Mouse (Mus musculus) lung, postnatal 0 days (tissue): ENCODE measurements around the gene Olfr666. TPM values are rescaled to one million over a fixed set of nuclear protein-coding genes. Genes with fewer than 3 reads are reported as not detected.
"Not testable (repeated sequence)": the region's sequence is repeated elsewhere in the genome, so short reads cannot be mapped to it uniquely, and the experiment has no call there.

Source experiments
- ATAC-seq: fragments of 200-750 bp; cut with Nextera tagmentation; 2 replicates; pipeline ENCODE4 v1.8.0; 2017; ENCODE audit warnings: moderate library complexity
- DNase-seq: peaks from one replicate; pipeline ENCODE4 v3.0.0-alpha.2; 2016; ENCODE audit warnings: low spot score
- H3K27ac ChIP-seq: fragments of 300-500 bp; sonication (generic); 2 replicates; pipeline ENCODE4 v1.5.1; 2014; ENCODE audit warnings: antibody characterized with exemption, mild to moderate bottlenecking, low read length, mixed read lengths
- H3K27me3 ChIP-seq: fragments of 300-500 bp; sonication (generic); replicated peaks from 2 replicates; pipeline ENCODE4 v1.6.1; 2014; ENCODE audit warnings: low read length, mixed read lengths; ENCODE audit not compliant: insufficient read depth
- H3K36me3 ChIP-seq: fragments of 300-500 bp; sonication (generic); 2 replicates; pipeline ENCODE4 v1.6.1; 2014; ENCODE audit warnings: low read length, mixed read lengths; ENCODE audit not compliant: insufficient read depth
- H3K4me1 ChIP-seq: fragments of 300-500 bp; sonication (generic); 2 replicates; pipeline ENCODE4 v1.6.1; 2014; ENCODE audit warnings: antibody characterized with exemption, low read depth, low read length, mixed read lengths; ENCODE audit not compliant: insufficient read depth
- H3K4me2 ChIP-seq: fragments of 300-500 bp; sonication (generic); replicated peaks from 2 replicates; pipeline ENCODE4 v1.6.1; 2014; ENCODE audit warnings: low read depth, mild to moderate bottlenecking, low read length, moderate library complexity, mixed read lengths
- H3K4me3 ChIP-seq: fragments of 300-500 bp; sonication (generic); 2 replicates; pipeline ENCODE4 v1.5.1; 2014; ENCODE audit warnings: low read depth, low read length
- H3K9ac ChIP-seq: fragments of 300-500 bp; sonication (generic); replicated peaks from 2 replicates; pipeline ENCODE4 v1.6.1; 2014; ENCODE audit warnings: low read depth, mild to moderate bottlenecking
- H3K9me3 ChIP-seq: fragments of 300-500 bp; sonication (generic); 2 replicates; pipeline ENCODE4 v1.6.1; 2016; ENCODE audit warnings: low read length, mixed read lengths
- CTCF ChIP-seq: IDR thresholded peaks from 2 replicates; pipeline ENCODE4 v1.5.1; 2016; ENCODE audit warnings: antibody characterized with exemption, mild to moderate bottlenecking
- EP300 ChIP-seq: IDR thresholded peaks from 2 replicates; pipeline ENCODE4 v1.6.1; 2016; ENCODE audit warnings: antibody characterized with exemption, mild to moderate bottlenecking, control low read depth
- WGBS: fragments of 180-500 bp; shearing (Covaris S2); extraction: QIAGEN DNeasy Blood & Tissue Kit; methylation state at CpG from one replicate; pipeline ENCODE4 v1.1.7; 2014; 5-methylcytosine and 5-hydroxymethylcytosine counted together
- polyA plus RNA-seq: library from polyadenylated mRNA; unstranded; fragments of >200 nt; fragmentation: Nextera tagmentation; extraction: Ambion mirVana; gene quantifications from 2 replicates; pipeline ENCODE4 v1.2.1, GENCODE M21; 2015

Olfr666 gene
- not detected in 2 replicates for polyA plus RNA-seq

GRCm38 (mm10) chr7:104895852-104896251, at the start of gene Olfr666:
Gene Olfr666 (minus strand): TSS chr7:104895952.
- Histone ChIP-seq H3K9ac (no peak within 1 kb of the TSS), H3K4me1 (no peaks in the 10 kb centered on the region), H3K4me2 (no peak within 1 kb of the TSS), H3K4me3 (no peak within 1 kb of the TSS), H3K9me3 (no peaks in the 10 kb centered on the region), H3K36me3 (no peaks in the 10 kb centered on the region), H3K27ac (no peak within 1 kb of the TSS), H3K27me3 (no peaks in the 10 kb centered on the region)
- TF ChIP-seq CTCF, result no peak
- TF ChIP-seq EP300, result no peak
- DNase-seq, result no peak
- ATAC-seq, result no peak
- 77% methylated on average over 2 of the region's 2 CpGs for WGBS

- Histone ChIP-seq H3K4me3 (no peak within 1 kb of the TSS), H3K4me2 (no peak within 1 kb of the TSS), H3K9ac (no peak within 1 kb of the TSS), H3K27ac (no peak within 1 kb of the TSS), H3K9me3 (no peaks in the 10 kb centered on the region), H3K36me3 (no peaks in the 10 kb centered on the region), H3K4me1 (no peaks in the 10 kb centered on the region), H3K27me3 (no peaks in the 10 kb centered on the region)
- TF ChIP-seq EP300, result no peak
- no peak for TF ChIP-seq CTCF
- no peak for DNase-seq
- WGBS, result 67% methylated on average over 1 of the region's 1 CpGs
- no peak for ATAC-seq
Observed at GRCm38 (mm10) chr7:104933940-104934339, 38.2 kb upstream of the Olfr666 start, which contains the start of gene Olfr669. Gene Olfr669 (plus strand): TSS chr7:104934240.

GRCm38 (mm10) chr7:104927957-104928356, 32.2 kb upstream of the Olfr666 start, which contains the start of gene Olfr668:
Gene Olfr668 (minus strand): TSS chr7:104928057.
- no peak for TF ChIP-seq CTCF
- TF ChIP-seq EP300, result no peak
- Histone ChIP-seq H3K4me3 (no peak within 1 kb of the TSS), H3K27ac (no peak within 1 kb of the TSS), H3K9ac (no peak within 1 kb of the TSS), H3K4me1 (no peaks in the 10 kb centered on the region), H3K27me3 (no peaks in the 10 kb centered on the region), H3K4me2 (no peak within 1 kb of the TSS), H3K9me3 (no peaks in the 10 kb centered on the region), H3K36me3 (no peaks in the 10 kb centered on the region)
- no peak for DNase-seq
- no peak for ATAC-seq
- 73% methylated on average over 1 of the region's 1 CpGs for WGBS

GRCm38 (mm10) chr7:104921382-104921781, 25.6 kb upstream of the Olfr666 start, which contains the start of gene Olfr667:
Gene Olfr667 (minus strand): TSS chr7:104921482.
- WGBS, result 77% methylated on average over 1 of the region's 1 CpGs
- no peak for TF ChIP-seq CTCF
- TF ChIP-seq EP300, result no peak

GRCm38 (mm10) chr7:104877731-104878130, 18.0 kb downstream of the Olfr666 start, which contains the start of gene Olfr665:
Gene Olfr665 (plus strand): TSS chr7:104878031.
- Histone ChIP-seq H3K27me3 (no peaks in the 10 kb centered on the region), H3K4me1 (no peaks in the 10 kb centered on the region), H3K36me3 (no peaks in the 10 kb centered on the region), H3K27ac (no peak within 1 kb of the TSS), H3K9me3 (no peaks in the 10 kb centered on the region; the same call in 1 of the 2 replicates), H3K4me2 (no peak within 1 kb of the TSS), H3K4me3 (no peak within 1 kb of the TSS), H3K9ac (no peak within 1 kb of the TSS)
- no peak for DNase-seq
- TF ChIP-seq CTCF (no peak), EP300 (no peak)
- 23% methylated on average over 1 of the region's 1 CpGs for WGBS
- ATAC-seq, result no peak

More at GRCm38 (mm10) chr7:104921382-104921781, 25.6 kb upstream of the Olfr666 start, which contains the start of gene Olfr667:
- Histone ChIP-seq H3K9ac (no peak within 1 kb of the TSS), H3K9me3 (no peaks in the 10 kb centered on the region), H3K27ac (no peak within 1 kb of the TSS), H3K36me3 (no peaks in the 10 kb centered on the region), H3K4me2 (no peak within 1 kb of the TSS), H3K27me3 (no peaks in the 10 kb centered on the region), H3K4me3 (no peak within 1 kb of the TSS), H3K4me1 (no peaks in the 10 kb centered on the region)
- DNase-seq (no peak), ATAC-seq (no peak)

GRCm38 (mm10) chr7:104861381-104861780, 34.4 kb downstream of the Olfr666 start:
- H3K27ac ChIP-seq, result no peak overlapping the region
- ATAC-seq, result no peak
- H3K9me3 ChIP-seq, result no peaks in the 10 kb centered on the region
- no peak overlapping the region for H3K9ac ChIP-seq
- H3K36me3 ChIP-seq, result no peaks in the 10 kb centered on the region
- WGBS, result 69% methylated on average over 3 of the region's 3 CpGs
- no peak for DNase-seq
- H3K4me1 ChIP-seq, result no peaks in the 10 kb centered on the region
- no peaks in the 10 kb centered on the region for H3K27me3 ChIP-seq
- H3K4me2 ChIP-seq, result no peak overlapping the region
- TF ChIP-seq CTCF (no peak), EP300 (no peak)
- no peak overlapping the region for H3K4me3 ChIP-seq

GRCm38 (mm10) chr7:104857683-104858082, 38.1 kb downstream of the Olfr666 start:
- no peaks in the 10 kb centered on the region for H3K4me1 ChIP-seq
- ATAC-seq (no peak), DNase-seq (no peak)
- H3K27me3 ChIP-seq, result no peaks in the 10 kb centered on the region
- H3K4me2 ChIP-seq, result no peak overlapping the region
- TF ChIP-seq EP300 (no peak), CTCF (no peak)
- no peaks in the 10 kb centered on the region for H3K36me3 ChIP-seq
- no peak overlapping the region for H3K4me3 ChIP-seq
- no peak overlapping the region for H3K9ac ChIP-seq
- WGBS, result 55% methylated on average over 1 of the region's 1 CpGs
- no peak overlapping the region for H3K27ac ChIP-seq
- no peaks in the 10 kb centered on the region for H3K9me3 ChIP-seq

- not testable (repeated sequence) for H3K9me3 ChIP-seq, DNase-seq, H3K4me1 ChIP-seq, H3K27me3 ChIP-seq, H3K4me2 ChIP-seq, H3K27ac ChIP-seq, ATAC-seq, H3K4me3 ChIP-seq, H3K36me3 ChIP-seq, H3K9ac ChIP-seq
- WGBS, result 62% methylated on average over 2 of the region's 2 CpGs
Observed at GRCm38 (mm10) chr7:104856709-104857108, 39.0 kb downstream of the Olfr666 start, which contains the start of gene Usp17la. Gene Usp17la (plus strand): TSS chr7:104857009.
